Mouse (Mus musculus) limb, embryonic 10.5 days (tissue): ENCODE results near the gene Hus1. TPM values are rescaled to one million over a fixed set of nuclear protein-coding genes. Genes with fewer than 3 reads are reported as not detected.

Source experiments
- DNase-seq: peaks from one replicate; pipeline ENCODE4 v3.0.0-alpha.2; 2017; ENCODE audit warnings: low spot score
- H3K27ac ChIP-seq: fragments of 300-500 bp; sonication (generic); 2 replicates; pipeline ENCODE4 v1.5.1; 2016; ENCODE audit warnings: mild to moderate bottlenecking
- H3K27me3 ChIP-seq: fragments of 300-500 bp; sonication (generic); 2 replicates; pipeline ENCODE4 v1.6.1; 2016; ENCODE audit warnings: low read depth, mild to moderate bottlenecking; ENCODE audit not compliant: poor library complexity, severe bottlenecking
- H3K36me3 ChIP-seq: fragments of 300-500 bp; sonication (generic); 2 replicates; pipeline ENCODE4 v1.6.1; 2016; ENCODE audit warnings: mild to moderate bottlenecking, moderate library complexity
- H3K4me1 ChIP-seq: fragments of 300-500 bp; sonication (generic); 2 replicates; pipeline ENCODE4 v1.6.1; 2016
- H3K4me3 ChIP-seq: fragments of 300-500 bp; sonication (generic); 2 replicates; pipeline ENCODE4 v1.5.1; 2016; ENCODE audit warnings: mild to moderate bottlenecking, moderate library complexity
- H3K9me3 ChIP-seq: fragments of 300-500 bp; sonication (generic); replicated peaks from 2 replicates; pipeline ENCODE4 v1.6.1; 2016; ENCODE audit warnings: mild to moderate bottlenecking
- WGBS: fragments of 180-500 bp; shearing (Covaris S2); methylation state at CpG from one replicate; pipeline ENCODE4 v1.1.7; 2016; 5-methylcytosine and 5-hydroxymethylcytosine counted together
- polyA plus RNA-seq: library from polyadenylated mRNA; unstranded; fragments of >200 nt; fragmentation: Nextera tagmentation; extraction: Ambion mirVana; gene quantifications from 2 replicates; pipeline ENCODE4 v1.2.1, GENCODE M21; 2016

The Hus1 gene
- polyA plus RNA-seq, 1 experiment from 2014 or later, result 25.3 TPM

DNA sequence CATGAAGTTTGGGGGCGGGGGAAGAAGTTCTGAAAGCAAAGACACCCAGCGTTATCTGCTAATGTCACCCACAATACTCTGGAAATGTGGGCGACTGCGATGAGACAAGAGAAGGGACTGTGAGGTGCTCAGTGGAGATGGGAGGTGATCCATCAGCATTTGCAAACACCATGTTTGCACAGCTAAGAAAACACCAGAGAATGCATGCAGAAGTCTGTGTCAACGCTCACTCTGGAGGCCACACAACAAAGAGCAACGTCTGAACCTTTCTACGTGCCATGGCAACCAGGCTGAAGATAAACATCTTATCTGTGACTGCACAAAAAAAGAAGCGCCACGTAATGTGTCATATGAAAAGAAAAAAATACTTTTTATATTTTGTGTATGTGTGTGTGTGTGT, 40.5 kb downstream of the Hus1 start:
- WGBS, result 77% methylated on average over 9 of the region's 9 CpGs
- no peak for DNase-seq
- Histone ChIP-seq H3K36me3 (no peaks in the 10 kb centered on the region), H3K4me3 (no peak overlapping the region), H3K4me1 (no peaks in the 10 kb centered on the region), H3K9me3 (no peaks in the 10 kb centered on the region), H3K27me3 (no peaks in the 10 kb centered on the region), H3K27ac (no peak overlapping the region)

DNA sequence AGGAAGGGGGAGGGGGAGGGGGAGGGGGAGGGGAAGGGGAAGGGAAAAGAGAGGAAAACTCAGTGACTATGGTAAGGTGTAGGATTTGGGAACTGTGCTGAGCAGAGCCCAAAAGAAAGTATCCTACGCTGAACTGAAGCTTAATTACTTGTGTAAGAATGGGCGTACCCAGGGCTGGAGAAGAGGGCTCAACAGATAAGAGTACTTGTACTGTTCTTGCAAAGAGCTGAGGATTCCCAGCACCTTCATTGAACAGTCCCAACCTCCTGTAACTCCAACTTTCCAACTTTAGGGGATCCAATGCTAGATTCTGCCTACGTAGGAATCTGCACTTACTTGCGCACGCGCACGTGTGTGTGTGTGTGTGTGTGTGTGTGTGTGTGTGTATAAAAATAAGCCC, 42.9 kb downstream of the Hus1 start:
- no peaks in the 10 kb centered on the region for H3K4me1 ChIP-seq

DNA sequence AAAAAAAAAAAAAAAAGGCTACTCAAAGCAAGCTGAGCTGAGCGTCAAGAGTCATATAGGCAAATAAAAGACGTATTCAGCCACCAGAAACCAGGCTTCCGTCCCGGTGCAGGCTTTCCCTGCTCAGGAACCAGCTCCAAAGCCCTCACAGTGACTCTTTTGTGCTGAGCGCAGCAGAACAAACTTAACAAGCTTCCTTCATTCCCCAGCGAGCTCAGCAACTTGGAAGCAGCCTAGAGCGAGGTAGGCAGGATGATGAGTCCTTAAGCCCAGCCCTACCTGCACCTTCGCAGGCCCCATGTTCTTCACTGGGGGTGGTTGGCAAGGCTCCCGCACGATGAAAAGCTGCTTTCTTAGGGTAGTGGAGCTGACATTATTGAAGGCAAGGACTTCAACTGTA, 52.4 kb downstream of the Hus1 start:
- Histone ChIP-seq H3K27ac (no peak overlapping the region), H3K36me3 (no peaks in the 10 kb centered on the region), H3K27me3 (no peaks in the 10 kb centered on the region), H3K4me3 (no peak overlapping the region), H3K9me3 (no peaks in the 10 kb centered on the region), H3K4me1 (no peaks in the 10 kb centered on the region)
- no peak for DNase-seq
- 78% methylated on average over 10 of the region's 10 CpGs for WGBS

More for the DNA sequence above, 42.9 kb downstream of the Hus1 start:
- 98% methylated on average over 7 of the region's 7 CpGs for WGBS
- Histone ChIP-seq H3K36me3 (no peaks in the 10 kb centered on the region), H3K27me3 (no peaks in the 10 kb centered on the region), H3K27ac (no peak overlapping the region), H3K4me3 (no peak overlapping the region), H3K9me3 (no peaks in the 10 kb centered on the region)
- no peak for DNase-seq

DNA sequence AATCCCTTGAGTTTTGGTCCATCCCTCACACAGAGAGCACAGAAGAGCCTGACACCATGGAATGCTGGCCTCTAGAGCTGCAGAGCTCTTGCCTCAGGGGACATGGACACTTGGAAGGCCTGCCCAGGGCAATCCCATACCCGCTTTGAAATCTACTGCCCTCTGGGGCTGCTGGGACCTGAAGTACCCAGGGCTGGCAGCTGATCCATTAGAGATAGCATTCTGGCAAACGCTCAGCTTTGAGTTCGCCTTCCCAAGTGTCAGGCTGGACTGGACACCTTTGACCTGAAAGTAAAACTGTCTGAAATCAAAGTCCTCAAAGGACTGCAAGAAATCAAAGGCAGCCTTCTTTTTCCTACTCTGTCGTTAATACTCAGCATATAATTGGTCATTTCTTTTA, 52.9 kb downstream of the Hus1 start:
- WGBS, result 49% methylated on average over 4 of the region's 4 CpGs
- no peak overlapping the region for H3K27ac ChIP-seq
- no peaks in the 10 kb centered on the region for H3K27me3 ChIP-seq
- no peaks in the 10 kb centered on the region for H3K4me1 ChIP-seq
- no peak overlapping the region for H3K4me3 ChIP-seq
- no peaks in the 10 kb centered on the region for H3K9me3 ChIP-seq
- no peaks in the 10 kb centered on the region for H3K36me3 ChIP-seq
- no peak for DNase-seq

DNA sequence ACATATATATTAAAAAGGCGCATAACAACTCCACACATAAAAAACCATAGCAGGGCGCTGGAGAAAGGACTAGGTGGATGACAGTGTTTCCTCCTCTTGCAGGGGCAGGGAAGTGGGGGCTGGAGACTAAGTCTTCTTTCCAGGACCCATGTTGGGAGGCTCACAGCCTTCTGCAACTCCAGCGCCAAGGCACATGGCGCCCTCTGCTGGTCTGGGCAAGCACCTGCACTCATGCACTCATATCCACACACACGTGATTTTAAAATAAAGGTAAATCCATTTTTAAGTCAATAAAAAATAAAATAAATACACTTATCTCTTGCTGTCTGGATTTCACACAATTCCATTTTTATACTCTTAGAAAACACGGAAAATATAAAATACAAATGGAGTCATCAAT, 54.0 kb downstream of the Hus1 start:
- H3K4me1 ChIP-seq, result no peaks in the 10 kb centered on the region
- WGBS, result 60% methylated on average over 6 of the region's 6 CpGs
- H3K27me3 ChIP-seq, result no peaks in the 10 kb centered on the region
- H3K9me3 ChIP-seq, result no peaks in the 10 kb centered on the region
- H3K27ac ChIP-seq, result no peak overlapping the region
- H3K4me3 ChIP-seq, result no peak overlapping the region
- peak; percentile 40 for DNase-seq
- H3K36me3 ChIP-seq, result no peaks in the 10 kb centered on the region

DNA sequence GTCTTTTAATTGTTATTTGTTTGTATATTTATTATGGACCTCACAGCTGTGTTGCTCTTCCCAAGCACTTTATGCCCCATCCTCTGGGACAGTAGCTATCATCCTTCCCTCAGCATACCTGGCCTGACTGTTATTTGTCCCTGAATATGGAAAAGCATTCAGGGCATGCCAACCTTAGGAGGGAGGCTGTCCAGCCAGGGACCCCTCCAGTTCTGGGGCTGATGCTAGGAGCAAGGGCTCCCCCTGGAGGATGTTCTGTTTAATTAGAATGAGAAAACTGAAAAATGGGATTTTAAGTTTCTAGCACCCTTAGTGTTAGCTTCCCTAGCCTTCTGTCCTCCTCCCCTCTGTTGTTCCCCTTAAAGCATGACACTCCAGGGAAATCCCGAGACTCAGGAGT, 55.3 kb downstream of the Hus1 start:
- H3K27ac ChIP-seq, result no peak overlapping the region
- 5% methylated on average over 1 of the region's 1 CpGs for WGBS
- H3K4me3 ChIP-seq, result no peak overlapping the region
- DNase-seq, result peak; percentile 55
- H3K9me3 ChIP-seq, result no peaks in the 10 kb centered on the region
- no peaks in the 10 kb centered on the region for H3K27me3 ChIP-seq
- no peaks in the 10 kb centered on the region for H3K36me3 ChIP-seq
- no peaks in the 10 kb centered on the region for H3K4me1 ChIP-seq

DNA sequence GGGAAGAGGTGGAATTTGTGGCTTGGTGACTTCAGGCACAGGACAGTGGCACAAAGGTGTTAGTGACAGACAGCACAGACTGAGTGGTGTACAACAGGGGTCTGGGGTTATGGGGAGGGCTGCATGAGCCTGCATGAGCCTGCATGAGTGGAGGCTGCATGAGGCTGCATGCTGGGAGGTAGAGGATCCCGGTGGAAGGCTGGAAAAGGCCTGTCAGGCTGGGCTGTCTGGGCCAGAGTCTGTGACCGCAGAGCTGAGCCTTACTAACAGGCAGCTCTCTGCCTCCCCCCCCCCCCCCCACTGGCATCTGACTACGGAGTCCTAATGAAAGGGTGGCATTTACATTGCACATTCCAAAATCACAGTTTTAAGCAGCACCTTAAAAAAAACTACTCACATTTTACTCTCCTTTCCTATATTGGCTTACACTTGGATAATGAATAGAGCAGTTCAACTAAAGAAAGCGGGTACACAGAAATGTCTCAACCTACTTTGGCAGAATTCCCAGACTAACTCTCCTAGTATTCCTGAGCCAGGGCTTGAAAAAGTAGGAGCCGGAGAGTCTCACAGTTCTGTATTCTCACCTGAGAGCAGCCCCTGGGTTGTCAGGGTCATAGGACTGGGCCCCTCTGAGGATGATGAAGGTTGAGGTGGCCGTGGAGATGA, 61.1 kb downstream of the Hus1 start:
- no peaks in the 10 kb centered on the region for H3K36me3 ChIP-seq
- DNase-seq, result no peak
- 94% methylated on average over 6 of the region's 6 CpGs for WGBS
- no peaks in the 10 kb centered on the region for H3K4me1 ChIP-seq
- no peak overlapping the region for H3K4me3 ChIP-seq
- no peaks in the 10 kb centered on the region for H3K9me3 ChIP-seq
- no peak overlapping the region for H3K27ac ChIP-seq
- no peaks in the 10 kb centered on the region for H3K27me3 ChIP-seq

DNA sequence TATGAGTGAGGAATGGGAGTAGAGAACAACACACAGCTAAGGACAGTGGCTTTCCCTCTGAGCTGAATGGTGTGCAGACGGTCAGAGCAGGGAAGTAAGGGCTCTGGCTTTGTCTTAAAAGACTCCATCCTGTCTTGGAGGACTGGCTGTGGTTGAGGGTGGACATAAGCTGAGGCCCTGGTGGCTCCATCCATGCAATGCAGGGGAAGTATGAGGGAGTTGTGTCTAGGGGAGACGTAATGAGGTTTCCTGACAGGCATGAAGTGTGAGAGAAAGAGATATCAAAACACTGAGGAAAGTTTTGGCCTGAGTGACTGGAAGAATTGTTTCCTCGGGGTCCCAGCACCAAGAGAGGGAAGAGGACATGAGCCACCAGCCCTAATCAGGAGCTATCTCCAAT, 62.1 kb downstream of the Hus1 start:
- Histone ChIP-seq H3K4me3 (no peak overlapping the region), H3K27me3 (no peaks in the 10 kb centered on the region), H3K4me1 (no peaks in the 10 kb centered on the region), H3K36me3 (no peaks in the 10 kb centered on the region), H3K27ac (no peak overlapping the region), H3K9me3 (no peaks in the 10 kb centered on the region)
- WGBS, result 70% methylated on average over 3 of the region's 3 CpGs
- no peak for DNase-seq

DNA sequence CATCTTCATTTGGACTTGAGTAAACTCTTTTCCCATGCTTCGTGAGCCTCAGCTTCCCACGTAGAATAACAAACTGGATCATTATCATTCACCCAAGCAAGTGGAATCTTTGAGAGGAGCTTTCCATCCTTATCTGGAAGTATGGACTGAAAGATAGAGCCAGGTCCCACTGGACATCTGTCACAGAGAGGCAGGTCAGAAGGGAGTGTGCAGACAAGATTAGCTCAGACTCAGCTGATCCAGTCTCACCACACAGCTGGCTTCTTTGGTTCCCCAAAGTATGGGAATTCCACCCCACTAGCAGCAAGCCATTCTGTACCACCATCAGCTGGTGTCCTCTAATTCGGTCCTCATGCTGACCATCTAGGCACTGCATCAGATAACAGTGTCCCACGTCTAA, 66.9 kb downstream of the Hus1 start:
- H3K4me1 ChIP-seq, result no peaks in the 10 kb centered on the region
- DNase-seq, result no peak
- H3K4me3 ChIP-seq, result no peak overlapping the region
- no peak overlapping the region for H3K27ac ChIP-seq
- WGBS, result 87% methylated on average over 4 of the region's 4 CpGs
- no peaks in the 10 kb centered on the region for H3K27me3 ChIP-seq
- no peaks in the 10 kb centered on the region for H3K9me3 ChIP-seq
- no peaks in the 10 kb centered on the region for H3K36me3 ChIP-seq

Other genes starting within 250 kb of the Hus1 start
- gene Pkd1l1, start 37.9 kb downstream of the Hus1 start, polyA plus RNA-seq, result not detected in 2 replicates
- 0.09 and 0.25 TPM in 2 replicates for gene Gm11992, start 37.4 kb upstream of the Hus1 start, polyA plus RNA-seq
- gene Sun3, start 37.8 kb upstream of the Hus1 start, polyA plus RNA-seq, result not detected in 2 replicates
- gene Upp1, start 106.9 kb upstream of the Hus1 start, polyA plus RNA-seq, result 5.0 and 5.2 TPM in 2 replicates
- 0.01 TPM in 1 of 2 replicates, not detected in the other for gene Abca13, start 180.8 kb upstream of the Hus1 start, polyA plus RNA-seq